Mouse (Mus musculus): ENCODE measurements around the gene Hnf4a. TPM values are rescaled to one million over a fixed set of nuclear protein-coding genes. Genes with fewer than 3 reads are reported as not detected.
"Not testable (repeated sequence)": the region's sequence is repeated elsewhere in the genome, so short reads cannot be mapped to it uniquely, and the experiment has no call there.

Hnf4a gene
- polyA plus RNA-seq, 1 experiment: not detected

DNA sequence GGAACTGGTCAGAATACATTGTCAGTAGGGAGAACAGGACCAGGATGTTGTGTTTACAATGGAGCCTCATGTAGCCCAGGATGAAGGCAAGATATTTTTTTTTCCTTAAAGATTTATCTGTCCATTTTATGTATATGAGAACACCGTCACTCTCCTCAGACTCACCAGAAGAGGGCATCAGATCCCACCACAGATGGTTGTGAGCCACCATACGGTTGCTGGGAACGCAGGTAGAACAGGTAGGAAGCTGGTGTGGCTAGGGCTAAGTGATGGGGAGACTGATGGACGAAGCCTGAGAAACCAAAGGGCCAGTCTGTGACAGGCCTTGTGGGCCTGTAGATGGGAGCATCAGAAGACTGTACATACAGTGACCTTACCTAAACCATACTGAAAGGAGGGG lies 107.4 kb downstream of the Hnf4a start:
- no peak overlapping the region for H3K4me3 ChIP-seq (ENCODE audit: insufficient read depth, low read length)
- no peak for TF ChIP-seq CTCF (IDR thresholded peaks at IDR 0.05; ENCODE audit: borderline replicate concordance, insufficient read depth, low read length)
- no peak for TF ChIP-seq POLR2A (IDR thresholded peaks at IDR 0.05; ENCODE audit: low read depth, low read length)
- no peak overlapping the region for H3K27ac ChIP-seq (ENCODE audit: insufficient read depth, low read length)
- H3K4me1 ChIP-seq (ENCODE audit: control insufficient read depth, insufficient read depth, low read length): no peaks in the 10 kb centered on the region

DNA sequence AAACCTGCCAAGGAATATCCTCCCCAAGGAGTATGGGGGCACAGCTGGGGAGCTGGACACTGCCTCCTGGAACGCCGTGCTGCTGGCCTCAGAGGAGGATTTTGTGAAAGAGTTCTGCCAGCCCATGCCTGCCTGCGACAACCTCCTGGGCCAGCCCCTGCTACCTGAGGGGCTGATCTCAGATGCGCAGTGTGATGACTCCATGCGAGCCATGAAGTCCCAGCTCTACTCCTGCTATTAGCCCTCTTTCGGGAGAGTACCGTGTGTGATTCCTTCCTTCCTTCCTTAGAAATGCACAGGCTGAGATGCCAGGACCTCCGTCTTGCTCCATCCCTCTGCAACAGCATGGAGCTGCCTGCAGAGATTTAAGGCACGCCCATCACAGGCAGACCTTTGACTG lies 108.8 kb downstream of the Hnf4a start:
- Histone ChIP-seq H3K27ac (ENCODE audit: insufficient read depth, low read length) (no peak overlapping the region), H3K4me3 (ENCODE audit: insufficient read depth, low read length) (no peak overlapping the region), H3K4me1 (ENCODE audit: control insufficient read depth, insufficient read depth, low read length) (no peaks in the 10 kb centered on the region)
- TF ChIP-seq POLR2A (IDR thresholded peaks at IDR 0.05; ENCODE audit: low read depth, low read length): no peak

DNA sequence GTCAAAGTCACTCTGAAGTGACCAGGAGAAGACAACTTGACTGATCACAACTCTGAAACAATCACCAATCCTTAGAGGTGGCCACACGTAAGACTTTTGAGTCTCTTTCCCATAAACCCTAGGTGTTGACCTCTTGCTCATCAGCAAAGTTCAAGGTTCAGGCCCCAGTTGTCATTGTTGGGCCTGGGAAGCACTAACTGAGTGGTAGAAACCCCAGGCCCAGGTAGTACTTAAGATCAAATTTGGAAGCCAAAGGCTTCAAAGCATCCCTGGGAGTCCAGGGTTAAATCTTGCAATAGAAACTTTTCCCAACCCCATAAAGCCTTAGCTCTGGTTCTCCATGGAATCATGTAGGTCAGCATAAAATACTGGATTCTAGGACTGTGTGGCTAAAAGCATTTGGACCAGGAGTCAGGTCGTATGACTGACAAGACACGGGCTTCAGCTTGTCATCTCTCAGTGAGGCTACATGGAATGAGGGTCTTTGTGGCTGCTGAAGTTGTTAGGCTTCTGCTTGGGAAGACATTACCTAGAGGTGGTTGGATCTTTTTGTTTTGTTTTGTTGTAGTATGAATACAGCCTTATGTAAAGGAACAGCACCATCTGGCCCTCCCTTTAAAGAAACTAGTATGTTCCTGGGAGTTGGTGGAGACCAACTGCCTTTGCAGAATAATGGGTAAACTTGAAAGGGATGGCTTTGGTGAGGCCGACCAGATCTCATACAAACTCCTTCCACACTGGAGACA lies 109.5 kb downstream of the Hnf4a start:
- H3K27ac ChIP-seq (ENCODE audit: insufficient read depth, low read length): no peak overlapping the region
- no peak overlapping the region for H3K4me3 ChIP-seq (ENCODE audit: insufficient read depth, low read length)
- TF ChIP-seq POLR2A (IDR thresholded peaks at IDR 0.05; ENCODE audit: low read depth, low read length) (no peak), CTCF (IDR thresholded peaks at IDR 0.05; ENCODE audit: borderline replicate concordance, insufficient read depth, low read length) (no peak)
- no peaks in the 10 kb centered on the region for H3K4me1 ChIP-seq (ENCODE audit: control insufficient read depth, insufficient read depth, low read length)

DNA sequence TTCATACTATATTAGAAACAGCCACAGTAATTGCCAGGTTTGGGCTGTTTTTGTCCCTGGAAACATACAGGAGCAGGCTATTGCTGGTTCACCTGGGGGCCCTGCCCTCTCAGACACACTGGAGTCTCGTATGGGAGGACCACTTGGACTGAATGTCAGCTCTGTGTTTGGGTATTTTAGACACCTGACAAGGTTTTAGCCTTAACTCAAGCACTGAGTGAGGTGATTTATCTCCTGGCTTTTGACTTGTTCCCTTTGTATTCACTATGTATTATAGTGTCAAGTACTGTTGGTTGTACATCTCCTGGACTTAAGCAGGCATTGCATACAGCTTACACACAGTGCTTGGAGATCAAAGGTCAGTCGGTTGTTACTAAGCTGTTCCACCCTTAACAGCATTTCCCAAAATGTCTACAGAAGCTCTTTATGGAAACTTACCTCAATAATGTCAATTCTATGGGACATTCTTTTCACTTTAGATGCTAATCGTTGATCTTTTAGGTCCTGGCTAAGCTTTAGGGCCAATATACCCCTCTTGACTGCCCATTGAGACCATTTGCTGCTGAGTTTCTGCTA lies 110.1 kb downstream of the Hnf4a start:
- Histone ChIP-seq H3K4me3 (ENCODE audit: insufficient read depth, low read length) (no peak overlapping the region), H3K4me1 (ENCODE audit: control insufficient read depth, insufficient read depth, low read length) (no peaks in the 10 kb centered on the region), H3K27ac (ENCODE audit: insufficient read depth, low read length) (no peak overlapping the region)
- TF ChIP-seq CTCF (IDR thresholded peaks at IDR 0.05; ENCODE audit: borderline replicate concordance, insufficient read depth, low read length): no peak

DNA sequence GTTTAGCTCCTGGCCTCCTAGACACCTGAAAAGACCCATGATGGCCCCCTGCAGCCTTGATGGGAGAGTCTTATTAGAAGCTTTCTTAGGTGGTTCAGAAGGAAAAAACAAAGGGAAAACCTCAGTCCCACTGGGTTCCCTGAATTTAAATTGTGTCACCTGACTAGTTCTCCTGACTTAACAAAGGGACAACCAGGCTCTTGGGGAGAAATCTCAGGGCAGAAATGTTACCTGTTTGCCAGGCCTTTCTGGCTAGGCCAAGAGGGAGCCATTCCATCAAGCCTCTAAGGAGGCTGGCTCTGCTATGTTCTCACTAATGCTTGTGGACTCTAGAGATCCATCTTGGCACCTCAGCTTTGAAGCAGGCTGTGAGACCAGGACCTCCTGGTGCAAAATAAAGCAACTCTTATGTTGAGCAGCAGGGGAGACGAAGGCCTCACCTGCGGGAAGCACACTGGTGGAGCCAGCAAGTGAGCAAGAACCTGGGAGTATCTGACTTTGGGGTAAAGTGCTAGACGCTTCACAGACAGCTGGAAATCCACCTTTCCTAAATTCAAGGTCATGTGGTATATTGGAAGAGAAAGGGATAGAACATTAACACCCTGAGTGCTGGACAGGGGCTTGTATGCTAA lies 110.7 kb downstream of the Hnf4a start:
- Histone ChIP-seq H3K4me3 (ENCODE audit: insufficient read depth, low read length) (no peak overlapping the region), H3K27ac (ENCODE audit: insufficient read depth, low read length) (no peak overlapping the region), H3K4me1 (ENCODE audit: control insufficient read depth, insufficient read depth, low read length) (0 out of 2 replicates have a peak, but pooled peaks cover under 1% of the 10 kb centered on the region)
- TF ChIP-seq POLR2A (IDR thresholded peaks at IDR 0.05; ENCODE audit: low read depth, low read length) (no peak), CTCF (IDR thresholded peaks at IDR 0.05; ENCODE audit: borderline replicate concordance, insufficient read depth, low read length) (no peak)

DNA sequence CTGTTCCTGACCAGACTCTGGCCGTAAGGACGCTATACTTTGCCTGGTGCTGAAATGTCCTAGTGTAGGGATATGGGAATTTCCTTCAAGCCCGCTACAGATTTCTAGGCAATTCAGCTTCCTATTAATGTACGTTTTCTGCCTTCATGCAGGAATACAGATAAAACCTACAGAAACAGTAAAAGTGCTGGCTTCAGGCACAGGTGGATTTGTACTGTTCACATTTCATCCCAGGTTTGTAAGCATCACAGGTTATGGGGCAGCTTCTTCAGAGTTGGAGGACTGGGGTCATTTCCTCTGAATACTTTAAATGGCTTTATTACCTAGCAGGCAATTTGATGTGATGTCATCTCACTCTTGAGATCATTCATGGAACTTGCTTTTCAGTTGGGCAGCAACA lies 111.3 kb downstream of the Hnf4a start:
- no peak for TF ChIP-seq POLR2A (IDR thresholded peaks at IDR 0.05; ENCODE audit: low read depth, low read length)
- no peak for TF ChIP-seq CTCF (IDR thresholded peaks at IDR 0.05; ENCODE audit: borderline replicate concordance, insufficient read depth, low read length)
- 0 out of 2 replicates have a peak, but pooled peaks cover 2% of the 10 kb centered on the region for H3K4me1 ChIP-seq (ENCODE audit: control insufficient read depth, insufficient read depth, low read length)
- H3K4me3 ChIP-seq (ENCODE audit: insufficient read depth, low read length): no peak overlapping the region
- H3K27ac ChIP-seq (ENCODE audit: insufficient read depth, low read length): no peak overlapping the region

DNA sequence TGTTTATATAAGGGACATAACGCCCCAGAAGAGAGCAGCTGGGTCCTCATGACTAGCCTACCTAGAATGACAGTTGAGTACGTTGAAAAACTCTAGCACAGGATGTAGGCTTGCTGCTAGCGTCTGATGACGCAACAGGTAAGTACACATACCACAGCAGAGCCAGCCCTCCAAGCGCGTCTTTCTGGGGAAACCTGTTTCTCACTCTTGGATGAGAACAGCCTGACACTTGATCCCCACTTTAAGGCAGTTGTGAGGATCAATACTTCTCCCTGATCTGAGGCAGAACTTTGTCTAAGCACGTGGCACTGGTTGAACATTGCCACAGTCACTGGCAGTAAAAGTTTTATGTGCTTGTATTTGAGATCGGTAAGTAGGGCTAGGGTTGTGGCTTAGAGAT lies 113.8 kb downstream of the Hnf4a start:
- Histone ChIP-seq H3K4me1 (ENCODE audit: control insufficient read depth, insufficient read depth, low read length) (0 out of 2 replicates have a peak, but pooled peaks cover 2% of the 10 kb centered on the region), H3K4me3 (ENCODE audit: insufficient read depth, low read length) (no peak overlapping the region), H3K27ac (ENCODE audit: insufficient read depth, low read length) (no peak overlapping the region)
- no peak for TF ChIP-seq CTCF (IDR thresholded peaks at IDR 0.05; ENCODE audit: borderline replicate concordance, insufficient read depth, low read length)
- no peak for TF ChIP-seq POLR2A (IDR thresholded peaks at IDR 0.05; ENCODE audit: low read depth, low read length)

DNA sequence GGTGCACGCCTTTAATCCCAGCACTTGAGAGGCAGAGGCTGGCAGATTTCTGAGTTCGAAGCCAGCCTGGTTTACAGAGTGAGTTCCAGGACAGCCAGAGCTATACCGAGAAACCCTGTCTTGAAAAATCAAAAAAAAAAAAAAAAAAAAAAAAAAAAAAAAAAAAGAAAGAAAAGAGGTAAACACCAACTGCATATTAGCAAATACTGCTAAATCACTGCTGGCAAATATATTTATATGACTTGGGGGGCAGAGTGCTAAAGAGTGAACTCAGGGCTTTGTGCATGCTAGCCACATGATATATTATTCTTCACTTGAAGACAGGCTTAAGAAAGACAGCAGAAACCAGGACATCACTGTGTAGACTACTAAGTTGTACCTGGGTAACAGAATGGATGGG lies 114.8 kb downstream of the Hnf4a start:
- H3K27ac ChIP-seq (ENCODE audit: insufficient read depth, low read length); H3K4me1 ChIP-seq (ENCODE audit: control insufficient read depth, insufficient read depth, low read length); H3K4me3 ChIP-seq (ENCODE audit: insufficient read depth, low read length): not testable (repeated sequence)

Other genes with a start within 250 kb of the Hnf4a start
- 33.0 and 50.9 TPM in 2 replicates for gene Jph2, start 108.8 kb upstream of the Hnf4a start, polyA plus RNA-seq (2011; ENCODE audit: insufficient read length, low read depth, missing spikeins)
- gene Oser1, start 82.1 kb upstream of the Hnf4a start, polyA plus RNA-seq (2011; ENCODE audit: insufficient read length, low read depth, missing spikeins): 35.5 and 39.8 TPM in 2 replicates
- gene Gdap1l1, start 68.3 kb upstream of the Hnf4a start, polyA plus RNA-seq (2011; ENCODE audit: insufficient read length, low read depth, missing spikeins): 0.86 TPM in 1 of 2 replicates, not detected in the other
- gene Fitm2, start 34.2 kb upstream of the Hnf4a start, polyA plus RNA-seq (2011; ENCODE audit: insufficient read length, low read depth, missing spikeins): 10.5 and 11.1 TPM in 2 replicates
- not detected in 2 replicates for gene R3hdml, start 14.5 kb upstream of the Hnf4a start, polyA plus RNA-seq (2011; ENCODE audit: insufficient read length, low read depth, missing spikeins)
- gene Ttpal, start 95.5 kb downstream of the Hnf4a start, polyA plus RNA-seq (2011; ENCODE audit: insufficient read length, low read depth, missing spikeins): 40.7 TPM in 2 replicates
- gene Serinc3, start 138.3 kb downstream of the Hnf4a start, polyA plus RNA-seq (2011; ENCODE audit: insufficient read length, low read depth, missing spikeins): 262 and 294 TPM in 2 replicates
- gene Pkig, start 151.6 kb downstream of the Hnf4a start, polyA plus RNA-seq (2011; ENCODE audit: insufficient read length, low read depth, missing spikeins): 33.6 and 39.7 TPM in 2 replicates
- gene Ada, start 243.4 kb downstream of the Hnf4a start, polyA plus RNA-seq (2011; ENCODE audit: insufficient read length, low read depth, missing spikeins): 26.9 and 32.7 TPM in 2 replicates